Mouse (Mus musculus) midbrain, embryonic 11.5 days (tissue): ENCODE data around the gene Ica1l. TPM values are rescaled to one million over a fixed set of nuclear protein-coding genes. Genes with fewer than 3 reads are reported as not detected.

Experiments used
- ATAC-seq: fragments of 200-750 bp; cut with Nextera tagmentation; 2 replicates; pipeline ENCODE4 v1.8.0; 2017; ENCODE audit warnings: moderate TSS enrichment, moderate library complexity; ENCODE audit not compliant: low FRiP score
- DNase-seq: peaks from one replicate; pipeline ENCODE4 v3.0.0; 2015; ENCODE audit warnings: low spot score; ENCODE audit errors: missing footprints
- H3K27ac ChIP-seq: fragments of 300-500 bp; sonication (generic); 2 replicates; pipeline ENCODE4 v1.5.1; 2014; ENCODE audit warnings: low read depth, low read length
- H3K27me3 ChIP-seq: fragments of 300-500 bp; sonication (generic); 2 replicates; pipeline ENCODE4 v1.6.1; 2014; ENCODE audit warnings: mild to moderate bottlenecking, low read length, moderate library complexity, mixed read lengths; ENCODE audit not compliant: control insufficient read depth, insufficient read depth
- H3K36me3 ChIP-seq: fragments of 300-500 bp; sonication (generic); 2 replicates; pipeline ENCODE4 v1.6.1; 2014; ENCODE audit warnings: mild to moderate bottlenecking, low read length, moderate library complexity, mixed read lengths; ENCODE audit not compliant: control insufficient read depth, insufficient read depth
- H3K4me1 ChIP-seq: fragments of 300-500 bp; sonication (generic); 2 replicates; pipeline ENCODE4 v1.6.1; 2014; ENCODE audit warnings: low read length; ENCODE audit not compliant: control insufficient read depth, insufficient read depth
- H3K4me2 ChIP-seq: fragments of 300-500 bp; sonication (generic); 2 replicates; pipeline ENCODE4 v1.6.1; 2014; ENCODE audit warnings: mild to moderate bottlenecking, moderate library complexity
- H3K4me3 ChIP-seq: fragments of 300-500 bp; sonication (generic); 2 replicates; pipeline ENCODE4 v1.5.1; 2014; ENCODE audit warnings: low read depth, low read length
- H3K9ac ChIP-seq: fragments of 300-500 bp; sonication (generic); 2 replicates; pipeline ENCODE4 v1.6.1; 2014; ENCODE audit warnings: low read length
- H3K9me3 ChIP-seq: fragments of 300-500 bp; sonication (generic); 2 replicates; pipeline ENCODE4 v1.6.1; 2016; ENCODE audit warnings: low read length; ENCODE audit not compliant: control insufficient read depth
- WGBS: fragments of 180-500 bp; shearing (Covaris S2); extraction: QIAGEN DNeasy Blood & Tissue Kit; methylation state at CpG from one replicate; pipeline ENCODE4 v1.1.7; 2014; 5-methylcytosine and 5-hydroxymethylcytosine counted together
- polyA plus RNA-seq: library from polyadenylated mRNA; unstranded; fragments of >200 nt; fragmentation: Nextera tagmentation; extraction: Ambion mirVana; gene quantifications from 2 replicates; pipeline ENCODE4 v1.2.1, GENCODE M21; 2014

The Ica1l gene
- polyA plus RNA-seq, 1 experiment from 2014 or later, result 3.6 TPM

DNA sequence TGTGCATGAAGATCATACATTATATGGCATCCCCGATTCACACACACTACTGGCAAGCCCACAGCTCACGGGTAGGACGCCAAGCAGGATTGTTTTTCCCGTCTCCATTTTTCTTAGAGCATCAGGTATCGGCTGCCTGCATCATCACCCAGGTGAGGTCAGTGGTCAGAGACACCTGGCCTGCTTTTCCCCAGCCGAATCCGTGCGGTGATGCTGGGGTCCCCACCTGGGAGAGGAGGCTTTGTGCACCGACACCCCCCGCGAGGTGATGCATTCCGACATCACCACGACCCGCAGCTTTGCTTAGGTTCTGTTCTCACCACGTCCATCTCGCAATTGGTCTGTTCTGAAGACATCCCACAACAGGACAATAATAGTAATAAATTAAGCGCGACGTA lies 587 bp downstream of the Ica1l start:
- H3K4me2 ChIP-seq, result peak overlapping the region; percentile 88
- WGBS, result 5% methylated on average over 19 of the region's 19 CpGs
- H3K4me1 ChIP-seq, result no peaks in the 10 kb centered on the region
- H3K9ac ChIP-seq, result peak overlapping the region; percentile 71
- peak overlapping the region; percentile 79 for H3K4me3 ChIP-seq
- no peak for DNase-seq
- peak; percentile 57; the same call in 1 of the 2 replicates for ATAC-seq
- H3K27me3 ChIP-seq, result peaks cover 10% of the 10 kb centered on the region
- H3K9me3 ChIP-seq, result no peaks in the 10 kb centered on the region
- H3K36me3 ChIP-seq, result no peaks in the 10 kb centered on the region
- no peak overlapping the region for H3K27ac ChIP-seq

GRCm38 (mm10) chr1:60035044-60035443 lies 7.9 kb downstream of the Ica1l start:
- Histone ChIP-seq H3K36me3 (no peaks in the 10 kb centered on the region), H3K4me2 (no peak overlapping the region), H3K27ac (no peak overlapping the region), H3K4me1 (no peaks in the 10 kb centered on the region), H3K9ac (no peak overlapping the region), H3K4me3 (no peak overlapping the region), H3K27me3 (no peaks in the 10 kb centered on the region), H3K9me3 (no peaks in the 10 kb centered on the region)
- no peak for ATAC-seq
- DNase-seq, result no peak
- 89% methylated on average over 2 of the region's 2 CpGs for WGBS

- Histone ChIP-seq H3K4me3 (no peak overlapping the region), H3K9ac (no peak overlapping the region), H3K36me3 (no peaks in the 10 kb centered on the region), H3K9me3 (no peaks in the 10 kb centered on the region), H3K27ac (no peak overlapping the region), H3K4me1 (no peaks in the 10 kb centered on the region), H3K4me2 (no peak overlapping the region), H3K27me3 (no peaks in the 10 kb centered on the region)
- ATAC-seq (no peak), DNase-seq (no peak)
- WGBS, result 92% methylated on average over 1 of the region's 1 CpGs
These were observed 25.9 kb downstream of the Ica1l start for GRCm38 (mm10) chr1:60017031-60017469.

GRCm38 (mm10) chr1:60016136-60016611 lies 26.8 kb downstream of the Ica1l start:
- H3K9ac ChIP-seq, result no peak overlapping the region
- DNase-seq, result no peak
- ATAC-seq, result no peak
- 76% methylated on average over 5 of the region's 5 CpGs for WGBS
- H3K27ac ChIP-seq, result no peak overlapping the region
- H3K4me2 ChIP-seq, result no peak overlapping the region
- no peak overlapping the region for H3K4me3 ChIP-seq
- no peaks in the 10 kb centered on the region for H3K36me3 ChIP-seq
- H3K27me3 ChIP-seq, result no peaks in the 10 kb centered on the region
- no peaks in the 10 kb centered on the region for H3K4me1 ChIP-seq
- no peaks in the 10 kb centered on the region for H3K9me3 ChIP-seq

- WGBS, result 86% methylated on average over 6 of the region's 6 CpGs
These were observed 27.5 kb downstream of the Ica1l start for GRCm38 (mm10) chr1:60015511-60015910.

DNA sequence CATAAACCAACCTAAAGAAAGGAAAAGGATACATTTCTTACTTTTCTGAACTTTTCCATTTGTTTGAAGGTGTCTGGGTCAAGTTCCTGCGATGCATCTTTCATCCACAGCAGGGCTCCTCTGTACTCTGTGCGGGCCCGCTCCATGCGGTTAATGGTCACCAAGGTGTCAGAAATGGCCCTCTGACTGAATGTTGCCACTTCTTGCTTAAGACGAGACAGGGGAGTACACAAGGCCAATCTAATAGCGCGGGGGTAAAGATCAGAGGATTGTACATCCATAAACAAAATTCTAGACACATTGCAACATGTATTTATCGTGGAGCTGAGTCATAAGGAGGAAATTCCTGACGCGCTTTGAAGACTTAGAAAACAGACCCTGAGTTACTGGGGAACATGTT lies 29.2 kb downstream of the Ica1l start:
- H3K4me2 ChIP-seq, result no peak overlapping the region
- WGBS, result 92% methylated on average over 10 of the region's 10 CpGs
- no peaks in the 10 kb centered on the region for H3K27me3 ChIP-seq
- no peak overlapping the region for H3K4me3 ChIP-seq
- H3K36me3 ChIP-seq, result no peaks in the 10 kb centered on the region
- H3K9ac ChIP-seq, result no peak overlapping the region
- H3K27ac ChIP-seq, result no peak overlapping the region
- H3K4me1 ChIP-seq, result no peaks in the 10 kb centered on the region
- H3K9me3 ChIP-seq, result no peaks in the 10 kb centered on the region
- DNase-seq (no peak), ATAC-seq (no peak)

More at GRCm38 (mm10) chr1:60015511-60015910, 27.5 kb downstream of the Ica1l start:
- Histone ChIP-seq H3K9ac (no peak overlapping the region), H3K27me3 (no peaks in the 10 kb centered on the region), H3K4me3 (no peak overlapping the region), H3K36me3 (no peaks in the 10 kb centered on the region), H3K9me3 (no peaks in the 10 kb centered on the region), H3K4me1 (no peaks in the 10 kb centered on the region), H3K4me2 (no peak overlapping the region), H3K27ac (no peak overlapping the region)
- ATAC-seq, result no peak
- no peak for DNase-seq

GRCm38 (mm10) chr1:60008743-60009142 lies 34.2 kb downstream of the Ica1l start:
- ATAC-seq, result no peak
- no peak for DNase-seq
- Histone ChIP-seq H3K27ac (no peak overlapping the region), H3K27me3 (no peaks in the 10 kb centered on the region), H3K4me3 (no peak overlapping the region), H3K9me3 (no peaks in the 10 kb centered on the region), H3K4me2 (no peak overlapping the region), H3K4me1 (no peaks in the 10 kb centered on the region), H3K36me3 (no peaks in the 10 kb centered on the region), H3K9ac (no peak overlapping the region)
- WGBS, result 88% methylated on average over 2 of the region's 2 CpGs

GRCm38 (mm10) chr1:60007337-60007736 lies 35.6 kb downstream of the Ica1l start:
- no peak overlapping the region for H3K9ac ChIP-seq
- 90% methylated on average over 10 of the region's 10 CpGs for WGBS
- ATAC-seq (no peak), DNase-seq (no peak)
- H3K36me3 ChIP-seq, result no peaks in the 10 kb centered on the region
- no peaks in the 10 kb centered on the region for H3K27me3 ChIP-seq
- H3K4me2 ChIP-seq, result no peak overlapping the region
- no peak overlapping the region for H3K4me3 ChIP-seq
- H3K9me3 ChIP-seq, result no peaks in the 10 kb centered on the region
- H3K4me1 ChIP-seq, result no peaks in the 10 kb centered on the region
- no peak overlapping the region for H3K27ac ChIP-seq

DNA sequence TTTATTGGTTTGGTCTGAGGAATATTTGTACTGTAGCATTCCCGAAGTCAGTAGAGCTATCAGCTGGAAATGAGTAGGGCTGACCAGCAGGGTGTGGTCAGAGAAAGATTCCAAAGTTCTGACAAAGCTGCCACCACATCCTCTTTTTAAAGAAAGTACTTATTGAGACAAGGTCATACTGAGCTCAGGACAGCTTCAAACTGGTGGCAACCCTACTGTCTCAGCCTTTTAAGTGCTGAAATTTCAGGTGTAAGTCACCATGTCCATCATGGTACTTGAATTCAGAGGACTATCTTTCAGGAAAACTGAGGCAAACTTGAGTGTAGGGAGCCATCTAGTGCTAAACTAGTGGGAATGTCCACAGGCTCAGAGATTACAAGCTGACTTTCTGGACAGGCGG lies 42.7 kb downstream of the Ica1l start:
- Histone ChIP-seq H3K4me3 (no peak overlapping the region), H3K9me3 (no peaks in the 10 kb centered on the region), H3K36me3 (no peaks in the 10 kb centered on the region), H3K4me2 (no peak overlapping the region), H3K9ac (no peak overlapping the region), H3K4me1 (no peaks in the 10 kb centered on the region), H3K27ac (no peak overlapping the region), H3K27me3 (no peaks in the 10 kb centered on the region)
- ATAC-seq, result no peak
- WGBS, result 67% methylated on average over 2 of the region's 2 CpGs
- no peak for DNase-seq
